Mouse (Mus musculus): ENCODE measurements around the gene Hpcal1.

Gene Hpcal1

GRCm38 (mm10) chr12:17690564-17691281, at the start of gene Hpcal1:
Hpcal1 (plus strand) TSS chr12:17690856.
- DNase-seq, result peak; percentile 88

DNA sequence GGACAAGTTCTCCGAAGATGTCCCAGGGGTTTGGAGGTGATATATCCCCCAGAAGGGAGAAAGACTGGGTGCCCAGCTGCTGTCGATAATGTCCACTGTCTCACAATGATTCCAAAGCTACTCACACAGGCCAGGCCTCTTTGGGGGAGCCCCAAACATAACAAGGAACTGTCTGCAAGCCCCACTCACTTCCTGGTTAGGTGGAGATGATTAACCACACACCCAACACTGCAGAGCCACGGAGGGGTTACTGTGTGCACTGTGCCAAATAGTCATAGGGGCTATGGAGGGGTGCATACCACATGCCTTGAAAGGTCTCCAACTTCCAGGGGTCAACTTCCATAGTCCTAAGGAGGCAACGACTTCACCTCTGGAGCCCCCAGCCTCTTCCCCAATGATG, 49.4 kb upstream of the Hpcal1 start:
- DNase-seq, result no peak

DNA sequence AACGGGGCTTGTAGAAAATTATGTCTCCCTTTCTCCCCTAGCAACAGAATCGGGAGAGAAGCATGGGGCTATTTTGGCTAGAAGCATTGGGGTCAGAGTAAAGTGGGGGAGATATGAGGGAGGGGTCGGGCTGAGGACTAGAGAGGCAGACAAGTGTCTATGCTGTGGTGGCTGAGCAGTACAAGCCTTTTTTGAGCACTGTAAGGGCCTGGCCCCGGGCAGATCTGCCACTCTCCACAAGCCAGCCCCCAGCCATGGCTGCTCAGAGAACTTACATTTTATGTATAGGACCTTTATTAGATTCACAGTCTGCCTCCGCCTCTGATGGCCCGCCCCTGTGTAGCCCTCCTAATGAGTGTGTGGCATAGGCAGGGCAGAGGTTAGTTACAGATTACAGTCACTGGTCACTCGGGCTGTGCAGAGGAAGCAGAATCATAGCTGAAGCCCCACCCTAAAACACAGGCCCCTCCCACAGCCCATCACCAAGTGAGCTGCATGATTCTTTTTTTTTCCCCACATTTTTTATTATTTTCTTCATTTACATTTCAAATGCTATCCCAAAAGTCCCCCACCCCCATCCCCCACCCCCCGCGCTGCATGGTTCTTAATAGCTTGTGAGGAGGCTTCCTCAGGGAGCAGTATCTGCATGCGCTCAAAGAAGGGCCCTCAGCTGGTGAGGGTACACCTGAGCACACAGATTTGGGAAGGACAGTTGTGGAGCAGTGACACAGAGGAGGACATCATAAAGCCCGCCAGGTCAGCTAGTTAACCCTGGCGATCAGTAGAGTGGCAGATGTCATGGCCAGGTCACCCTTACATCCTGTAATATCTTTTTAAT, 46.1 kb upstream of the Hpcal1 start:
- DNase-seq, result no peak

DNA sequence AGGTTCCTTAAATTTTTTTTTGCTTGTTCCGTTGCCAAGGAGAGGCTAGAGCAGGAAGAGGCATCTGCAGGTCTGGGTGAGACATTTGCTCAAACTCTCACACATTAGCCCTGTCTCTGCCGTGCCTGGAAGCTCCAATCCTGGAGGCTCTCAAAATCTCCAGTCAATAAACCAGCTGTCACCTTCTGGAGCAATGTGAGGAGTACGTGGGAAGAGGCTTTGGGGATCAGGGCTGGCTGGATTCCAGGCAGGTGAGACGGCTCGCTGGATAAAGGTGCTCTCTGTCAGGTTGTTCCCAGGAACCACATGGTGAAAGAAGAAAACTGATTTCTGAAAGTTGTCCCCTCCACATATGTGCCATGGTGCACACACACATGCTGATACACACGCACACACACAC, 44.2 kb upstream of the Hpcal1 start:
- DNase-seq, result no peak

DNA sequence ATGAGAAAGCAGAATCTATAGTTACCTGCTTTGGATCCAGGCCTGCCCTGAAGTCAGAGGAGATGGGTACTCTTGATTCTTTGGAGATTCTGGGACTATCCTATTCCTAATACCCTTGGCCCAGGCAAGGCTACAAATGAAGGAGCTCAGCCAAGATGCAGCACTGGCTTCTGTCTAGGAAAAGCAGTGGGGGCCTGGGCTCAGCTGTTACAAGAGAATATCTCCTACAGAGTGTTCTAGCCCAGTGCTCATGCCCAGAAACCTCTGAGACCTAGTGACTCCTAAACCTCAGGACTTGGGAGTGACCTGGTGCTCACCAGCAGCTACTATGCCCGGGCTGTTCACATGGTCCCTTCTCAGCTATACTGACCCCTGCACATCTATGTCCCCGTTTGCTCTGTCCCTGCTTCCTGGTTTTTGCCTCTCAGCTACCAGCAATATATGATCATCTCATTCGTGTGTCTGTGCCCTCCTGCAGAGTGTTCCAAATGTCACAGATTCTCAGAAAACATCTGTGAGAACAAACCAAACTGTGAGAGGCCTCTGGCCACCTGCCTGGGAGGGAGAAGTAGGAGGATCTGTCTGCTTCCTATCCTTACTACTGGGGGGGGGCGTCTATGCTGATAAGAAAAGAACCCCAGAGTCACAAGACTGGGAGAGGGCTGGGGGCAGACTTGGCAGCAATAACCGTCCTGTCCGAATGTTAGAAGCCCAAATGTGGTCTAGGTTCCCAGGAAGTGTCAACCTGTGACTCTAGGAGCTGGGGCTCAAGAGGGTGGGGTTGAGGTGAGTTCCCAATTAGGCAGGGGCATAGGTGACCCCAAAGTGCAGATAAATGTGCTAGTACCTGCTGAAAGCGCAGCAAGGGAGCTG, 39.2 kb upstream of the Hpcal1 start:
- no peak for DNase-seq

DNA sequence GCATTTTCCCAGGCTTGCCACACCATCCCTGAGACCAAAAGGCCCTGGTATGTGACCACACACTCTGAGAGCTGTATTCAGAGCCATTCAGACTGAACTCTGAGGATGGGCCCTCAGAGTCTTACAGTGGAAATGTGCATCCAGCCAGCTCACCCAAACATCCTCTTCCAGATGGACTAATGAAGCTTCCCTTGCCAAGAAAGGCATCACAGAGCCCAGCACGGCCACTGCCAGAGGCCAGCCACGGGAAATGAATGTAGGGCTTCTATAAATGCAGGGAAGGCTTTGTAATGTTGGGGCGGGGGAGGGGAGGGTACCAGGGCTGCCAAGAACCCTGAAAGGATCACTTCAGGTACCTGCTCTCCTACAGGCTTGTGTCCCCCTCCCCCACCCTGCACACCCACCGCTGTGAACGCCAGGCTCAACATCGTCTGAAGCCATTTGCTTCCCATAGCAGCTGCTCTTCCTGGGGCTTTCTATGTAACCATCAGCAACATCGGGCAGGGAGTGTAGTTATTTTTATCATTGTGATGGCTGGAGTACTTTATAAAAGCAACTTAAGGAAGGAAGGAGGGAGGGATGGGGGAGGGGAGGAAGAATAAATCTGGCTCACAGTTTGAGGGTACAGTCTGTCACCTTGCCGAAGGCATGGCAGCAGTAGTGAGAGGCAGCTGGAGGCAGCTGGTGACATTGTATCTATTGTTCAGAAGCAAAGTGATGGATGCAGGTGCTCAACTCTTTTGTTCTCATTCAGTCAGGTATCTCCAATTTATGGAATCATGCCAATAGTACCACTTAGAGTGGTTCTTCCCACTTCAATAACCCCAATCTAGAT, 38.2 kb upstream of the Hpcal1 start:
- no peak for DNase-seq

GRCm38 (mm10) chr12:17653051-17653783, 37.4 kb upstream of the Hpcal1 start:
- DNase-seq, result no peak

DNA sequence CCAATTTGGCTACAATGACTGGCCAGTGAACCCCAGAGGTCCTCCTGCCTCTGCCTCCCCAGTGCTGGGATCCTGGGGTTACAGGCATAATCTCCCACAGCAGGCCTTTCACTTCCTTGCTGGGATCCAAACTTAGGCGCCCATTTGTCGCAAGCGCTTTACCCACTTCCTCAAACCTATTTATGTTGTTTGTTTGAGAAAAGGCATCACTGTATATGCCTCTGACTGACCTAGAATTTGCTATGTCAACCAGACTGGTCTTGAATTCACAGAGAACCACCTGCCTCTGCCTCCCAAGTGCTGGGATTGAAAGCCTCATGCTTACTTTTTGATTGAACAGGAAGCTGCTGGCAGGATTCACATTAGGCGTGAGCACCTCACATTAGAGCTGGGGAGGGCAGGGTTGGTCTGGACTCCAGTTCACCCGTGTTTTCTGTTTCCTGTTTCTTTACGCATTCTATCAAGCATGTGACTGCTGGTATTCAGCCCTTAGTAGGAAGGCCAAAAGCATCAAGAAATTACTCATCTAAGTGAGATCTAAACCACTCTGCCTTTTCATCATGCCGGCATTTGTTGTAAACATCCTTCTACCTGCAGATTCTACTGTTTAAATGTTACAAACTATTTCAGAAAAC, 33.0 kb upstream of the Hpcal1 start:
- no peak for DNase-seq

DNA sequence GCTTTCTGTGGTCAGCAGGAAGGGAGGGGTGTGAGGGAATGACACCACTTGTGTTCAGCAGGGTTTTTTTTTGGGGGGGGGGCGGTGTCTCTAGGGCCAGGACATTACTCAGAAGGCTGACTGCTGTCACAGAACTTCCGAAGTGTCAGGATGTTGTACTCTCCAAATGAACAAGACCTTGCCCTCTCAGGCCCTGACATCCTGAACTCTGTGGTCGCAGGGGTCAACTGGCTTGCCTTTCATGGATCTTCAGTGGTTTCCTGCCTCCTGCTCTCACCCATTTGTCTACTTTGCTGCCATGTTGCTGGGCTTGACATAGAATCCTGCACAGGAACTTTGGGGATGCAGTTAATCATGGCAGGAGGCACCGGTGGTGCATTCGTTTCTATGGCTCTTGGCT, 32.1 kb upstream of the Hpcal1 start:
- no peak for DNase-seq

GRCm38 (mm10) chr12:17661483-17661920, 29.2 kb upstream of the Hpcal1 start:
- no peak for DNase-seq

DNA sequence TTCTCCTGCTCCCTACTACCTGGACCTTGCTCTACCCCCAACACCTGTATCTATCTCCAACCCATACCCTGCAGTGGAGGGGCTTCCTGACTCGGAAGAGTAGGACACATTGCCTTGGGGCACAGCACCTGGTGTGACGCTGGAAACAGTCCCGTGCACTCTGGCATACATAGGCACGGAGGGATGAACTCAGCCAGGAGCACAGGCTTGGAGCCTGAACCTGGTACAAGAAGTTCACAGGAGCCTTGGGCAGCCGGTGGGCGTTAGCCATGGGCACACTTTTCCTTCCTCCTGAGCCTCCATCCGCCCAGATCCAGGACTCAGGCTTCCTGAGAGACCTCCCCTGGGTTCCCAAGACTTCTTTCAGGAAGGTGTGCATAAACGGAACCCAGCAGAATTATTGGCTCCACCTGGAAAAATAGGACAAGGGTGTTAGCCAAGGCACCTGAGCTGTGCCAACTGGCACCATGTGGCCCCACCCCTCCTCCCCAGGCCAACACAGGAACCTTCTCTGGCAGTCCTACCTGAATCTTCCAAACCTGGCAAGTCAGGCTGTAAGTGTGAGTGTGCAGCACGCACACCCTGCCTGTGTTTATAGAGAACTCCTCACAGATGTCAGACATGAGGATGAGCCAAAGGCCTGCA, 26.5 kb upstream of the Hpcal1 start:
- no peak for DNase-seq

- no peak for DNase-seq
These were observed 24.7 kb upstream of the Hpcal1 start for GRCm38 (mm10) chr12:17665906-17666326.

DNA sequence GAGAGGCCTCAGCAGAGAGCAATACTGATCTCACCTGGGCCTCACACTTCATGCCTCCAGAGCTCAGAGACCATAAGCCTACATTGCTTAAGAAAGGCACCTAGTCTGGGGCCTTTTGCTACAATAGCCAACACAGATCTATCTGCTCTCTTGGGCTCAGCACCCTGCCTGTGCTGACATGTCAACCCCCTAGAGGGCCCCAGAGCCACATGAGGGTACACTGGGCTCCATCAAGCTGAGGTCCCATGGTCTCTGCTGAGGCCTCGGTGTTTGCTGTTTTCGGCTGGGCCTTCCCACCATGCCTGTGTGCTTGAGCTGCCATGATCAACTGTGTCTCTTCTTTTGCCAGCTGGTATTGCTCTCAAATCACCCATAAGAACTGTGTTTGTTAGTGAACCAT, 24.0 kb upstream of the Hpcal1 start:
- no peak for DNase-seq

GRCm38 (mm10) chr12:17673729-17674128, 16.9 kb upstream of the Hpcal1 start:
- no peak for DNase-seq

DNA sequence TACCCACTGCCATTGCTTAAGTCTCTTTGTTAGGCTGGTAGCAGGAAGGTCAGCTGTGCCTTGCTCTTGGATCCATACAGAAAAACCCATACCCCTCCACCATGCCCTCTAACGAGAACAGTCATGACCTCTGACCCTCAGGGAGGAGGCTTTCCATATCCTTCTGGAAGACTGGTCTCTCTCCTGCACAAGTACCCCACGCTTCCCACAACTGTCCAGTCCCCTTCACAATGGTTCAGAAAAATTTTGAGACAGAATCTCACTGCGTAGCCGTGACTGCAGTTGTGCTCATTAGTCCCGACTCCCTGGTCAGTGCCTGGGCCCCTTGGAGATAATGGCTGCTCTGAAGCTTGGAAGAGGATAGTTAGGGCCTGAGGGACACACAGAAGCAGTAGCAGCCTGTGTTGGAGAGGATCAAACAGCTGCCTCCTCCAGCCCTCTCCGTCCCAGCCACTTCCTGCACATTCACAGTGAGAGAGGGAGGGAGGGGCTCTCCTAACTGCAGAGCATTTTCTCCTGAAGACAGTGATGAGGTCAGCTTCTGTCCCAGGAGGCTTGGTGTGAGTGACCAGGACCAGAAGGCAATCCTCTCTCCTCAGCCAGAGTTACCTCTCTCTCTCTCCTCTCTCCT, 16.4 kb upstream of the Hpcal1 start:
- no peak for DNase-seq

- no peak for DNase-seq
These were observed 12.9 kb upstream of the Hpcal1 start for GRCm38 (mm10) chr12:17677743-17678142.

DNA sequence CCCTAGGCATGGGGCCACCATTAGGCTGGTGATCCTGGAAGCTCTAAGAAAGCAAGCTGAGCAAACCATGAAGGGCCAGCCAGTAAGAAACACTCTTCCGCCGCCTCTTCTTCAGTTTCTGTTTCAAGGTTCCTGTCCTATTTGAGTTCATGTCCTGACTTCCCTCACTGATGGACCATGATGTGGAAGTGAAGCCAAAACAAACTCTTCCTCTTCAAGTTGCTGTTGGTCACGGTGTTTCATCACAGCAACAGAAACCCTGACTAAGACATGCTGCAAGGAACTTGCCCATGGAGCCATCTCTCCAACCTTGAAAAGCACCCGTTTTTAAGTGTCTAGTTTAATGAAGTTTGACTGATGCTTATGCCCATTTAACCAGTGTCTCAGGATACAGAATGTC, 11.1 kb upstream of the Hpcal1 start:
- no peak for DNase-seq

GRCm38 (mm10) chr12:17682161-17682560, 8.5 kb upstream of the Hpcal1 start:
- DNase-seq, result no peak

GRCm38 (mm10) chr12:17684315-17684714, 6.3 kb upstream of the Hpcal1 start:
- DNase-seq, result no peak

- DNase-seq, result no peak
These were observed 4.5 kb upstream of the Hpcal1 start for GRCm38 (mm10) chr12:17686116-17686515.

Data from right cerebral cortex, postnatal 25 days (tissue).